Mouse (Mus musculus): ENCODE data around the gene Ugt1a6a. TPM values are rescaled to one million over a fixed set of nuclear protein-coding genes. Genes with fewer than 3 reads are reported as not detected.

Ugt1a6a gene
- polyA plus RNA-seq (2015; fragmentation: Illumina TruSeq; extraction: RNeasy Lipid Tissue Mini Kit (QIAGEN cat#74804); ENCODE audit: low read depth, low replicate concordance): 3.1 TPM

GRCm38 (mm10) chr1:88134457-88135011, at the start of gene Ugt1a6a:
Gene Ugt1a6a (plus strand): TSS chr1:88134809.

DNA sequence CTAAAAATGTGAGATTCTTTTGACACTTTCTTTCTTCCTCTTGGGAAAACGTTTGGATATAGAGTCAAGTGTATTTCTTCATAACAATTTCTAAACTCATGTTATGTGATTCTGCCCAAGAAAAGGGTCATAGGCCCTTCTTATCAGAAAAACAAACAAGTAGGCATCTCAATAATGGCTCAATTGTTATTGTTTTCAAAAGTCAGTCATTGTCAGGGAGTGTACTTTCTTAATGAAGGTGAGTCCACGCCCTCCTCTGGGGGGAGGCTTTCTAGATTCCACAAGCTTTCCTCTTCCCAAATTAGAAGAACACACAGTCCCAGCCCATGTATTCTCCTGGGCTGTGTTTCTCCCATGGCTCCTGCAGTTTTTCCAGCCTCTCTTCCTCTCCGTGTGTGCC, 47.1 kb upstream of the Ugt1a6a start, which contains the start of gene Ugt1a8:
Ugt1a8 (plus strand) TSS at position 301 of the 400 bp plus-strand sequence.

GRCm38 (mm10) chr1:88094941-88095492, 39.6 kb upstream of the Ugt1a6a start, which contains the start of gene Ugt1a7c:
Gene Ugt1a7c (plus strand): TSS chr1:88095062.

GRCm38 (mm10) chr1:88103019-88103418, 31.6 kb upstream of the Ugt1a6a start, which contains the start of gene Ugt1a6b:
Gene Ugt1a6b (plus strand): TSS chr1:88103252.

DNA sequence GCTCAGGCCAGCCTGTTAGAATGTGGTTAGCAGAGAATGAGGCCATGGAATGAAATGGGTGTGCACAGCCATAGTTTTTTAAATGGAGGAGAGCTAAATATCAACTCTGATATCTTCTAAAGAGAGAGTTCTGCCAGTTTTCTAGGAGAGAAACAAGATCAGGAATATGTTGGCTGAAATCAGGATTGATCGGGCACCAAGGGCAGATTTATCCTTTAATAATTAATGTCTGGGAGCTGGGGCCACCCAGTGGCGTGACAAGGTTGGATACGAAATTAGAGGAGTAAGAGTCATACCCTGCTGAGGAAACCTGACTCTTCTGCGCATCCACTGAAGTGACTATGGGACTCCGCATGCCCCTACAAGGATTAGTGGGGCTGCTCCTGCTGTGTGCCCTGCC, 31.1 kb downstream of the Ugt1a6a start, which contains the start of gene Ugt1a5:
Ugt1a5 (plus strand) TSS at position 302 of the 400 bp plus-strand sequence.

GRCm38 (mm10) chr1:88200456-88200855, 65.8 kb downstream of the Ugt1a6a start, which contains the start of gene Ugt1a2:
Gene Ugt1a2 (plus strand): TSS chr1:88200601.

DNA sequence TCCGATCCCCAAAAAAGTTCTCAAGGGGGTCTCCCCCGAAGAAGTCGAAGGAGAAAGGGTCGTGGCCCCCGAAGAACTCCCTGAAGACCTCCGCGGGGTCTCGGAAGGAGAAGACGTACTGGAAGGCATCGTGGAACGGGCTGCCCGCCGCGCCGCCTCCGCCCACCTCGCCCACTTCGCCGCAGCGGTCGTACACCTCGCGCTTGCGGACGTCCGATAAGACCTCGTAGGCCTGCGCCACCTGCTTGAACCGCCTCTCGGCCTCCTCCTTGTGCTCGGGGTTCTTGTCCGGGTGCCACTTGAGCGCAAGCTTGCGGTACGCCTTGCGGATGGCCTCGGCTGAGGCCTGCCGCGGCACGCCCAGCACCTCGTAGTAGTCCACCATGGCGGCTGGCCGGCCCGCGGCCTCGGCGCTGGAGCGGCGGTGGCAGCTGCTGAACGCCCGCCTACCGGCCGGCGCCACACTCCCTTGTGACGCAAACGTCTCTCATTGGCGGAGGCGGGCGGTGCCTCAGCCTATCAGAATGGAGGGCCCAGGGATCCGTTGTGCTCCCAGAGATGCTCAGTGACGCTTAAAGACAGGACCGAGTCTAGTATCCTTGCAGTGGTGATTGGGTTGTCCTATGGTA, 70.8 kb downstream of the Ugt1a6a start, which contains the start of gene Dnajb3:
Dnajb3 (minus strand) TSS at position 489 of the 629 bp plus-strand sequence.

GRCm38 (mm10) chr1:88211812-88212211, 77.2 kb downstream of the Ugt1a6a start, which contains the start of gene Ugt1a1:
Gene Ugt1a1 (plus strand): TSS chr1:88211959.

DNA sequence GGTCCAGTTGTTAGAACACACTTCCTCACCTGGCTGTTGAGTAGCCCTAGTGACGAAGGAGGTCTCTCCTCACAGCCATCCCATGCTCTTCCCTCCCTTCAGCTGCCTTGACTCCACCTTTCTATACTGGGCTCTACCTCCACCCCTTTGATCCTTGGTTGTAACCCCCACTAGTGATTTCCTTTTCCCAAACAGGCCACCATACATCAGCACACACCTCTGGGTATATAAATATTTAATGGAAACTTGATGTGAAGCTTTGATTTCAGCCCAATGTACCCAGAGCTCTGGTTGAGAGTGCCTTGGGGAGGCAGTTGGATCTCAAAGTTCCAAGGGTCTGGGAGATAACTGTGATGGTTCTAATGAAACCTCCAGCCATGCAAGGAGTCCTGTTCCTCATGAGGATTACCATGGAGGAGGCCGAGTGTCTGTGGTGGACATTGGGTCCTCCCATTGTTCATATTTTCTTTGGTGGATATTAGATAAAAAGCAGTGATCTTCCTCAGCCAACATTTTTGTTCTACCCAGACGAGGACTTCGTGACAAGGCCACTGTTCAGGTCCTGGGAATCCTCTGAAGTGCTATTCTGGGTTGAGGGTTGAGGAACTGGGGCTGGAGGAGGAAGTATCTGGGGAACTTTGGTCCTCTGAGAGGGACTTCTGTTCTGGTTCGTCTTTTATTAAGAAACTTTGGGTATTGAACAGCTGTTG, 92.2 kb downstream of the Ugt1a6a start, which contains the start of gene Mroh2a:
Mroh2a (plus strand) TSS at position 317 of the 710 bp plus-strand sequence.

Other genes starting within 250 kb of the Ugt1a6a start
- gene Usp40, start 126.3 kb upstream of the Ugt1a6a start, polyA plus RNA-seq (2015; fragmentation: Illumina TruSeq; extraction: RNeasy Lipid Tissue Mini Kit (QIAGEN cat#74804); ENCODE audit: low read depth, low replicate concordance): 11.7 TPM
- gene Ugt1a10, start 79.4 kb upstream of the Ugt1a6a start, polyA plus RNA-seq (2015; fragmentation: Illumina TruSeq; extraction: RNeasy Lipid Tissue Mini Kit (QIAGEN cat#74804); ENCODE audit: low read depth, low replicate concordance): not detected
- not detected for gene Ugt1a9, start 64.0 kb upstream of the Ugt1a6a start, polyA plus RNA-seq (2015; fragmentation: Illumina TruSeq; extraction: RNeasy Lipid Tissue Mini Kit (QIAGEN cat#74804); ENCODE audit: low read depth, low replicate concordance)
- not detected for gene Ugt1a8, start 47.0 kb upstream of the Ugt1a6a start, polyA plus RNA-seq (2015; fragmentation: Illumina TruSeq; extraction: RNeasy Lipid Tissue Mini Kit (QIAGEN cat#74804); ENCODE audit: low read depth, low replicate concordance)
- 1.1 TPM for gene Ugt1a7c, start 39.7 kb upstream of the Ugt1a6a start, polyA plus RNA-seq (2015; fragmentation: Illumina TruSeq; extraction: RNeasy Lipid Tissue Mini Kit (QIAGEN cat#74804); ENCODE audit: low read depth, low replicate concordance)
- not detected for gene Ugt1a6b, start 31.6 kb upstream of the Ugt1a6a start, polyA plus RNA-seq (2015; fragmentation: Illumina TruSeq; extraction: RNeasy Lipid Tissue Mini Kit (QIAGEN cat#74804); ENCODE audit: low read depth, low replicate concordance)
- gene Ugt1a5, start 31.2 kb downstream of the Ugt1a6a start, polyA plus RNA-seq (2015; fragmentation: Illumina TruSeq; extraction: RNeasy Lipid Tissue Mini Kit (QIAGEN cat#74804); ENCODE audit: low read depth, low replicate concordance): not detected
- gene Ugt1a2, start 65.8 kb downstream of the Ugt1a6a start, polyA plus RNA-seq (2015; fragmentation: Illumina TruSeq; extraction: RNeasy Lipid Tissue Mini Kit (QIAGEN cat#74804); ENCODE audit: low read depth, low replicate concordance): not detected
- 2.6 TPM for gene Dnajb3, start 71.0 kb downstream of the Ugt1a6a start, polyA plus RNA-seq (2015; fragmentation: Illumina TruSeq; extraction: RNeasy Lipid Tissue Mini Kit (QIAGEN cat#74804); ENCODE audit: low read depth, low replicate concordance)
- not detected for gene Ugt1a1, start 77.2 kb downstream of the Ugt1a6a start, polyA plus RNA-seq (2015; fragmentation: Illumina TruSeq; extraction: RNeasy Lipid Tissue Mini Kit (QIAGEN cat#74804); ENCODE audit: low read depth, low replicate concordance)
- gene Mroh2a, start 92.2 kb downstream of the Ugt1a6a start, polyA plus RNA-seq (2015; fragmentation: Illumina TruSeq; extraction: RNeasy Lipid Tissue Mini Kit (QIAGEN cat#74804); ENCODE audit: low read depth, low replicate concordance): 0.28 TPM
- 48.2 TPM for gene Hjurp, start 142.8 kb downstream of the Ugt1a6a start, polyA plus RNA-seq (2015; fragmentation: Illumina TruSeq; extraction: RNeasy Lipid Tissue Mini Kit (QIAGEN cat#74804); ENCODE audit: low read depth, low replicate concordance)
- 0.12 TPM for gene Trpm8, start 142.9 kb downstream of the Ugt1a6a start, polyA plus RNA-seq (2015; fragmentation: Illumina TruSeq; extraction: RNeasy Lipid Tissue Mini Kit (QIAGEN cat#74804); ENCODE audit: low read depth, low replicate concordance)